Mouse (Mus musculus) fat pad, adult 2 months (tissue): ENCODE data around the gene Gpc2.

Experiments used
- DNase-seq: peaks from one replicate; pipeline ENCODE4 v3.0.0-alpha.2; 2011; ENCODE audit warnings: low read depth, low spot score; ENCODE audit errors: extremely low read depth

Gpc2 gene

DNA sequence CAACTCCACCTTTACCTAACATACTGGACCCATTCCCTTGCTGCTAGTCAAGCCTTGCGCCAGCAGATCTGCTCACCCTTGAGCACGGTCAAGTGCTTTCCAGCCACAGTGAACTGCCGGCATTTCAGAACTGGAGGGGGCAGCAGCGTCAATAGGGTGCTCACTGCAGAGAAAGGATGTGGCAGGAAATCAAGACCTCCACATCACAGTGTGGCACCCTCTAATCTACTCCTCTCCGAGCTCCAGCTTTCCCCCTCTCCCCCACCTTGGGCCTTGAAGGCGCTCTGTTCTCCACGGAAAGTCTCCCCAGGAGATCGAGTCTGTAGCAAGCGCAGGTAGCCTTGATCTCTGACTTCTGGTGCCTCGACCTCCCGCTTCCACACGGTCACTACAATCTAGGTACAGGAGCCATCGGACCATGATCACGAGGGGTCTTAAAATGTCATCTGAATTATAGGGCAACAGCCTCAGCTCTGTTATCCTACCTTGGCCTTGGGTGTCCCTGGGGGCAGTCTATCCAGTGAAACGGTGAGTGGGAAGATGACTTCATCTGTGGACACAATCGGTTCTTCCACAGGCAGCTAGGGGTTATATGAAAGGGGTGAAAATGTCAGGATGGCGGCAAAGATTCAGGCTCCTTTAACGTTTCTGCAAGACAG, 17.1 kb downstream of the Gpc2 start:
- DNase-seq: no peak

DNA sequence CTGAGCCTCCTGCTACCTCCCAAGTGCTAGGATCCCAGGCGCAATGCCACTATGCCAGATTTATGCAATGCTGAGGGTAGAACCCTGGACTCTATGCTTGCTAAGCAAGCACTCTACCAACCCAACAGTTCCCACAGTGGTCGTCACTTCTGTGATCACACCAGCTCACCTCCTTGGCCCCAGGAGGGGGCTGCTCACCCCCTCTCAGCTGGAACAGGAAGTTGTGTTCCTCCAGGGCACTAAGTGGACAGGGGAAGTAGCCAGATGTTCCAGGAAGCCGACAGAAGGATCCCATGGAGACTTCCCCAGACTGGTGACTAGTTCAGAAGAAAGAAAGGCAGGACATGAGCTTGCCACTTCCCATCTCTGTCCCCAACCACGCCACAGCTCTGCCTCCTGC, 17.8 kb downstream of the Gpc2 start:
- DNase-seq: no peak

DNA sequence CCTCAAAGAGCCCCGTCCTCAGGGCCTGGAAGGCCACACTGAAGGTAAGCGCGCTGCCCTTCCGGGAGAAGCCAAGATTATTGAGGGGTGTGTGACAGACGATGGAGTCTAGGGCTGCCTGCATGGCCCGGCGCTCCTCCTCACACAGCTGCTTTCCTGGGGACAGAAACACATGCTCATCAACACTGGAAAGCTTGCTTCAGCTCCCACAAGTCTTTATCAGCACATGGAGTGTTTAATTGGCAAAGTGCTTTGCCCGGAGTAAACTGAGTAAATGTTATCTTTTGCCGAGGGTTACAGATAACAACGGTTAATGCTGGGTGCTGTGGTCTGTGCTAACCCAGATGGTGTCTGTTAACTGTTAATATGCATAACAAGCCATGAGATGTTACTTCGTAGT, 19.0 kb downstream of the Gpc2 start:
- no peak for DNase-seq

DNA sequence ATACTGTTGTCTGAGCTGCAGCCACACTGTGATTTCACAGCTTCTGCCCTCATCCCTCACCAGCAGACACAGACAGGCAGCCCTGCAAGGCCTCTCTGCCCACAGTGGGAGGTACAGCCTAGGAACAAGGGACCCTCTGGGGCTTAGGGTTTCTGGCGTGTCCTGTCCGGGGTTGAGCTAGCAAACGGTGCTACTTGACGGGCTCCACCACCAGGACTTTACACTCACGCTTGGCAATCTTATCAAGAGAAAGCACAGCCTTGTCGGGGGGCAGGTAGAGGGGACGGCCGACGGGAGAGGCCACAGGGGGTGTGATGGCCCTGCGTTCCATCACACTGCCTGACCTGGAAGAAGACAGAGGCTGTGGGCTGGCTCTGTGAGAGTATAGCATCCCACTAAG, 19.8 kb downstream of the Gpc2 start:
- DNase-seq: no peak

DNA sequence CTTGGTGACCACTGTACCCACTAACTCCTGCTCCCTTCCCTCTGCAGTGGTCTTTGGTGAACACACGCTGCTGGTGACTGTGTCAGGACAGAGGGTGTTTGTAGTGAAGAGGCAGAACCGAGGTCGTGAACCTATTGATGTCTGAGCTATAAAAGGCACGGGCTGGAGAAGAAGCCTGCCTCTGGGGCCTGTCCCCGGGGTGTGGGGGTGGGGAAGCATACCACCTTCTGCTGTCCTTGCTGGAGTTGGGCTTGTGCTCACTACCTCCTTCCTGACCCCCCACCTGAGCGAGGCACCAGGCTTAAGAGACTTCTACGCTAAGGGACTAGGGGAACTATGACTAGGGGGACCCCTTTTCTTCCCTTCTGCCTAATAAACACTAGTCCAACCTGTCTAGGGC, 20.8 kb downstream of the Gpc2 start:
- DNase-seq: no peak

DNA sequence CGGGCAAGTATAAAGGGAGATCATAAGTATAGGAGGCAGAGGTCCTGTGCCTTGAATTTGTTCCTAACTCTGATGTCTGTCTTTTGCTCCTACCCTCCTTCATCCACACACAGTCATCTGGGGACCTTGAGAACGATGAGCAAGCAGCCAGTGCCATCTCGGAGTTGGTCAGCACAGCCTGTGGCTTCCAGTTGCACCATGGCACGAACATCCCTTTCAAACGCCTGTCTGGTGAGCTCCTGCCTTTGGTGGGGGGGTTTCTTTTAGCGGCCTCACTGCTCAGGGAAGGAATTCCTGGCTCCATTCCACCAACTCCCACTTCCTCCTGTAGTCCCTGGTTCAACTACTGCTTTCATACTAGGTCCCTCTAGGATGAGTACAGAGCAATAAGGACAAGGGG, 21.3 kb downstream of the Gpc2 start:
- DNase-seq: no peak

DNA sequence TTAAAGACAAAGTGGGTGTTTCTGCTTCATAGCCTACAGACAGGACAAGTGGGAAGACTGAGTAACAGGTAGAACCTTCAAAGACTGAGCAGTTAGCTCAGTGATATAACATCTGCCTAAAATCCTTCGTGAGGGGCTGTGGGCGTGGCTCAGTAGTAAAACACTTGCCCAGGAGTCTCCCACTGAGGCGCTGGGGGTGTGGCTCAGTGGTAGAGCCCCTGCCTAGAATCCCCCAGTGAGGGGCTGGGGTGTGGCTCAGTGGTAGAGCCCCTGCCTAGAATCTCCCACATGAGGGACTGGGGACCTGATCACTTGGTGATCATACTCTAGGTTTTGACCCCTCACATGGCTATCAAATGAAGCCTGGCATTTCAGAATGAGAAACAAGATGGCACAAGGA, 21.7 kb downstream of the Gpc2 start:
- DNase-seq: no peak

DNA sequence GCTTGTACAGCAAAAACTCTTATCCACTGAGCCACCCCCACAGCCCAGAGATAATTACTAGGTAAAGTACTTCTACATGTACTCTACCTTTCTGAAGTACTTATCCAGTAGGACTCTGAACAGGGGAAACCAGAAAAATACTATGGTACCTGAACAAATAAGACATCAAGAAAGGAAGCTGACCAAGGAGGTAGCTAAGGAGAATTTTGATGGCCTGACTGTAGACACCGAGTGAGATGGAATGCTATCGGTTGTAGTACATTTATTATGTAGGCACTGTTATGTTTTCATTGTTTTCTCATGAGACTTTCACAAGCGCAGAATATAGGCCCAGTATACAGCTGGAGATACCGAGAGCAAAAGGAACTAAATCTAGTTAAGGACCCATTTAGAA, 22.2 kb downstream of the Gpc2 start:
- DNase-seq: no peak

DNA sequence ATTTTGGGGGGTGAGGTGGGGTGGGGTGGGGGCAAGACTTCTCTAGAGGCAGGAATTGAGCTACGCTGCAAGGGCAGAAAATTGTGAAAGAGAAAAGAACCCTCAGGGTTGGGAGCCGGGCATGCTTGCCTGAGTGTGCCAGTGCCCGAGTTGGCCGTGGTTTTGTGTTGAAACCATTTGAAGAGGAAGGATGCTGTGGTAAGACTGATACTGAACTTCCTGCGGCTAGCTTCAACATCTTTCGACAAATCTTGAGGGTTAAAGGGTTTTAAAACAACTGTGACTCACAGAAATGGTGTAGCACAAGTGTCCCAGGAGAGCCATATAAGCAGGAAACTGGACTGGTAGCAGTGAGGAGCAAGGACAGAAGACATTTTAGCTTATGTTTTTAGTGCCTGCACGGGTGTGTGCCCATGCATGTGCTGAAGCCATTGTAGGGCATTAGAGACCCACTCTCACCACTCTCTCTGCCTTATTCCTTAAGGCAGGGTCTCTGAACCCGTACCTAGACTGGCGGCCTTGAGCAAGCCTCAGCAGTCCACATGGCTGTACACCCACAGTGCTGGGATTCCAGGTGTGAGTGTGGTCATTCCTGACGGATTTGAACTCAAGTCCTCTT, 22.7 kb downstream of the Gpc2 start:
- no peak for DNase-seq

DNA sequence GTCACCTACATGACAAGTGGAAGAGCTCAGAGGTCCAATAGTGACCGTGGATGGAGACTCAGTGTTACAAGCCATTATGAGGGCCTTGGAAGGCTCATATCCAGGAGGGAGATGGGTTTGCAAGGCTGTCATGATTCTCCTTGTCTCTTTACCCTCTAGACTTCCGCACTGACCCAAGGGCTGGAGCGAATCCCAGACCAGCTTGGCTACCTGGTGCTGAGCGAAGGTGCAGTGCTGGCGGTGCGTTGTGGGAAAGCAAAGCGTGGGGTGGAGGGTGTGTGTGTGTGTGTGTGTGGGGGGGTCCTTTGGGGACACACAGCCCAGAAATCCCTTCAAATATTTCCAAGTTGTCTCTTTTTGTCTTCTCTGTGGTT, 23.7 kb downstream of the Gpc2 start:
- no peak for DNase-seq

DNA sequence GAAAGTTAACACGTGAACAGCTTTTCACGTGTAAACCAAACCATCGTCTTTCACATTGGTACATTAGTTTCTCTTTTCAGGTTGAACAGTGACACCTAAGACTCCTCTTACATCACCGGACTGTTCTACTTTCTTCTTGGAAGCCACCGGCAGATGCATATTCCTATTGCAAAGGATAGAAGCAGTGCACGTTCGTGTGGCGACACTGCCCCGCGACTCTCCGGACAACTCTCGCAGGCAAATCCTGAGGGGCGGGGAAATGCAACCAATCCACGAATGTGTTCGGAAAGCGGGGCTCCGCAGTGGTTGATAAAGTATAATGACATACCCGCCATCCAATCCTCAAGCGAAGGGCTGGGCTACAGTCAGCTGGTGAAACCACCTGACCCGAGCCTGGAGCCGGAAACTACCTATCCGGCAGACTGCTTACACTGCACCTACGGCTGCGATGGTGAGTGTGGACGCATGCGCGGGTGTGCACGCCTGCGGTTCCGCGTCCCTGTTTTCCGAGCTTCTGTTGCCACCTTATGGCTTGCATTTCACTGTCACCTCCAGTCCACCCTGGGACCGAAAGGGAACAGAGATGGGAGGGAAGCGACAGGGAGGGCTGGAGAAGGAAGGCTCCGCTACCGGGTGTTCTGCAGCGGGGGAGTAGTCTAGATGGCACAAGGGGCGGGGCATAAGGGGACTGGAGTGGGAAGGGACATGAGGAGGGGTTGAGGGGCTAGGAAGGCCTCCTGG, 24.3 kb downstream of the Gpc2 start, which contains the start of gene Lamtor4:
Gene Lamtor4 (plus strand): TSS at position 130 of the 741 bp plus-strand sequence.
- peak; percentile 89 for DNase-seq

DNA sequence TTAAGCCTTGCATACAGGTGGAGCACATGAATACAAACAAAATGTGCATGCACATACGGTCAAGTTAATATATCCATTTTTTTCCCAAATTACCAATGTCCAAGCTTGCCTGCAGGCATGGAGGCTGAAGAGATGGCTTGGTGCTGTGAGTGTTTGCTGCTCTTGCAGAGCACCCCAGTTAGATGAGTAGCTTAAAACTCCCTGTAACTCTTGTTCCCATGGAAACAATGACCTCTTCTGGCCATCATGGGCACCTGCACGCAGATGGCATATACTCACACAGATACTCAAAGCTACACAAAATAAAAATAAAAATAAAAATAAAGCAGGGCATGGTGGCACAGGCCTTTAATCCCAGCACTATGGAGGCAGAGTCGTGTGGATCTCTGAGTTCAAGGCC, 26.7 kb downstream of the Gpc2 start:
- DNase-seq: no peak

DNA sequence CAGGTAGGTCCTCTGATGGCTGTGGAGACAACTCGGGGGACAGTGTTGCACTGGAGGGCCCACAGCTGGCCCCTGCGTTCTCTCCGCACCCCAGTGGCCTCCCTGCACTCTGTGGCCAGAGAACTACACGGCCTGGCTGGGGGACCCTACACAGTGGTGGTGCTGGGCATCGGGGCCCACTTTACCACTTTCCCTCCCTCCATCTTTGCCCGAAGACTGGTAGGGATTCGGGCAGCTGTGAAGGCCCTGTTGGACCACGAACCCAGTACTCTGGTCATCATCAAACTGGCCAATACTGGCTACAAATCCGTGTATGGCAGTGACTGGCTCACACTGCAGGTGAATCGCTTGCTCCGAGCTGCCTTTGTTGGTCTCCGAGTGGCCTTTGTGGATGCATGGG, 28.7 kb downstream of the Gpc2 start:
- no peak for DNase-seq

DNA sequence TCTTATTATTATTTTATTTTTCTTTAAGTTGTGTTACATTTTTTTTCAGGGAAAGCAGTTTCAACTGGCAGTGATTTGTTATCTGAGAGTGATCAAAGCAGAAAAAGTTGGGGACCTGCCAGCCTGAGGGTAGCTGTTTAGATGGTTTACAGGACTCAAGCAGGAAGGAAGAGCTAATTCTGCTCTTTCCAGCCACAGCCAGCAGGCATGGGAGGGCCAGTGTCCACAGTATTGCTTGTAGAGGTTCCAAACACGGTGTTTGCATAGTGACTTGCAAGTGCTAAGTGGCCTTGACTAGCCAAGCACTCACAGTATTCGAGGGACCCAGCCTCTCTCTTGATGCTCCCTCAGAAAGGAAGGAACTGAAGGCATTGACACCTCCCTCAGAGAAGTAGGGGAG, 38.3 kb downstream of the Gpc2 start:
- DNase-seq: no peak

DNA sequence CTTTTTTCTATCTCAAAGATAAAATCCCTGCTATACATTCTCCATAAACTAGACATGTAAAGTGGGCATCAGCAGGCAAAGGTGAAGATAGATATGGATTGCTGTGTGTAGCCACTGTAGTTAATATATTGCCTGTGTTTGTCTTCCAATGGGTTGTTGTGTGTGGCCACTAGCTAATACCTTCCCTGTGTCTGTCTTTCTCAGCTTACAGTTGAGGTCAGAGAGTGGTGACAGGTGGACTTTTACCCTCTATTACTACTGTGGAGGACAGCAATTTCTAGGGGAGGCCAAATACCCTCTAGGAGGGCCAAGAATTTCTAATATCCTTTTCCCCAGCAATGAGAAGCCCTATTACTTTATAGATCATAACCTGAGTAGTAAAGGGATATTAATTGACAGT, 45.6 kb downstream of the Gpc2 start:
- no peak for DNase-seq

DNA sequence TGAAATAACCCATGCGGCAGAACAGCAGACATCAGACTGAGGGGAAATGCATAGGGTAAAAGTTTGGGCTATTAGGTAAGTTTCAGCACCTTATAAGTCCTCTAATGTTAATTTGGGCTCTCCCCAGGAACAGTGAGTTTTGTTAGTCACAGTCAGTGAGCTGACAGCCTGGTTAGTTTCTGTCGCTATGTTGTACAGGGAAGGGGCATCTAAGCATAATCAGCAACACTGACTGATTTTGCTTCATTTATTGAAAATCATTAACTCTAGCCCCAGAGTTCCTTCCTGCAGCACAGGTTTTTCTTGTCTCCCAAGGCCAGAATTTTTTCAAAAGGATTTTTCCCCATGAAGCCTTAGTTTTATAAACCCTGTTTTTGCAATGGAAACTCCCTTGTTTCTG, 46.0 kb downstream of the Gpc2 start:
- DNase-seq: no peak

DNA sequence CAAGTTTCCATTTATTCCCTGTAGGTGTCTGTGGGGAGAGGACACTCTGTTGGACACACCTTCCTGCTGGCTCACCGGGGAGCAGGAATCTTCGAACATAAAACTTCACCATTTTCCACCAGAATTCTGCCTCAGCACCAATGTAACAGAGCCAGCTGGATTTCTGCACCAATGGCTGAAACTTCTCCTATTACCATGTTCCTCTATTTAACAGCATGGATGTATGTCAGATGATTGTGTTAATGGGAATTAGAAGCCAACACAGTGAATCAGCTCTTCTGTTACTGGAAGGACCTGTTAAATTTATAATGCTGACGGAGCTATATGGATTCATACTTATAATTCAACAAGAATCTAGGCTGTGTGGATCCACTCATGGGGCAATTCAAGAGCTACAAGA, 50.3 kb downstream of the Gpc2 start:
- DNase-seq: no peak

DNA sequence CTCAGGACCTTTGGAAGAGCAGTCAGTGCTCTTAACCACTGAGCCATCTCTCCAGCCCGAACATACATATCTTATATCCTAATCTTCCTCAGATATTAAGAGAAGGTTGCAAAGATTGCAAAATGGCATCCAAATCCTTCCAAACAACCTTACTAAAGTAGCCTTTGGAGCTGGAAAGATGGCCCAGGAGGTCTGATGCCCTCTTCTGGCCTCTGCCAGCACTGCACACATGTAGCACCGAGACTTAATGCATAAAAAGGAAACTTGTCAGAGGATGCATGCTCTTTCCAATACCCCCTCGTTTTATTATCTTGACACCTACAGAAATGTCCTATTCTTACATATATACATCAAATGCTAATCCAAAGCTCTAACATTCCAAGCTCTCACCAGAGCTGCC, 51.8 kb downstream of the Gpc2 start:
- no peak for DNase-seq

DNA sequence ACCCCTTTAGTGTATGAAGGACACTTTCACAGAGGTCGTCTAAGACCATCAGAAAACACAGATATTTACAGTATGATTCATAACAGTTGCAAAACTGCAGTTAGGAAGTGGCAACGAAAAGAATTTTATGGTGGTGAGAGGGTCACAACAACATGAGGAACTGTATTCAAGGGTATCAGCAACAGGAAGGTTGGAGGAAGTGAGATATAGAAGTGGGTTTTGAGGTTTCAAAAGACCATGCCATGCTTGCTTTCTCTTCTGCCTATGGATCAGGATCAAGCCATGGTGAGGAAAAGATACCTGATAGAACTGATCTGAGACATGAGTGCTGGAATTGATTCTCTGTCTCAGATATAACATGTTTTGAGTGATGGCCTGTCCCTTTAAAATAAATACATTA, 52.4 kb downstream of the Gpc2 start:
- DNase-seq: no peak

DNA sequence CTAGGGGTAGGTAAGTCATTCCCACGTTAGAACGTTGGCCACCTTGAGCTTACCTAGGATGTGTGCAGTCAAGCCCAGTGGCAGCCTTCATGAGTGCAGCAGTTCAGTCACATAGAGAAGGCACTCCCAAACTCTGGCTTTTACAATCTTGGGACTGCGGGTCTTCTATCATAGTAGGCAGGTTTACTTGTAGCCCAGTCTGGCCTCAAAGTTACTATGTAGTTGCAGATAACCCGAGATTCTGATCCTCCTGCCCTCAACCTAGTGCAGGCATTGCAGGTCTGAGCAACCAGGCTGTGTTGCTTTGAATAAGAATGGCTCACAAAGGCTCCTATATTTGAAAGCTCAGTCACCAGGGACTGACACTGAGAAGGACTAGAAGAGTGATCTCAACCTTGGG, 53.3 kb downstream of the Gpc2 start:
- no peak for DNase-seq

DNA sequence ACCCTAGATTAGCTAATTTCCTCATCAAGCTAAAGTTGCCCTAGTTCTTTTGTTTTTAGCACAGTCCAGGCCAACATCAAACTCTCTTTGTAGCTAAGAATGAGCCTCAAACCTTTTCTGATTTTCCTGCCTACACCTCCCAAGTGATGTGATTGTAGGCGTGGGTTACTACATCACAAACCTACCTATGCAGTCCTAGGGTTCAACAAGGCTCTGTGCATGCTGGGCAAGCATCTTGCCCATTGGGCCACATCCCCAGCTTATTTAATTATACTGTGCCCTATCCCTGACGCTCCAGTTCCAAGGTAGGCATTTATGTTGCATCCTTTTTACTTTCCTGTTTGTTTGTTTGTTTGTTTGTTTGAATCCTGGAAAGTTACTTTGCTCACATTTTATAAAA, 54.1 kb downstream of the Gpc2 start, which contains the start of gene Nxpe5:
Gene Nxpe5 (plus strand): TSS at position 199 of the 400 bp plus-strand sequence.
- DNase-seq: no peak
